Mouse (Mus musculus) embryonic facial prominence, embryonic 10.5 days (tissue): ENCODE results near the gene Gm15107. TPM values are rescaled to one million over a fixed set of nuclear protein-coding genes. Genes with fewer than 3 reads are reported as not detected.
"Not testable (repeated sequence)": the region's sequence is repeated elsewhere in the genome, so short reads cannot be mapped to it uniquely, and the experiment has no call there.

Experiments used
- DNase-seq: peaks from one replicate; pipeline ENCODE4 v3.0.0-alpha.2; 2017; ENCODE audit warnings: low spot score
- H3K27ac ChIP-seq: fragments of 300-500 bp; sonication (generic); replicated peaks from 2 replicates; pipeline ENCODE4 v1.5.1; 2016; ENCODE audit warnings: mild to moderate bottlenecking
- H3K27me3 ChIP-seq: fragments of 300-500 bp; sonication (generic); replicated peaks from 2 replicates; pipeline ENCODE4 v1.6.1; 2016; ENCODE audit warnings: low read depth, mild to moderate bottlenecking; ENCODE audit not compliant: poor library complexity, severe bottlenecking
- H3K36me3 ChIP-seq: fragments of 300-500 bp; sonication (generic); replicated peaks from 2 replicates; pipeline ENCODE4 v1.6.1; 2016; ENCODE audit warnings: mild to moderate bottlenecking, moderate library complexity
- H3K4me1 ChIP-seq: fragments of 300-500 bp; sonication (generic); 2 replicates; pipeline ENCODE4 v1.6.1; 2016
- H3K4me3 ChIP-seq: fragments of 300-500 bp; sonication (generic); 2 replicates; pipeline ENCODE4 v1.5.1; 2016; ENCODE audit warnings: mild to moderate bottlenecking, moderate library complexity
- H3K9me3 ChIP-seq: fragments of 300-500 bp; sonication (generic); 2 replicates; pipeline ENCODE4 v1.6.1; 2016; ENCODE audit warnings: mild to moderate bottlenecking
- WGBS: fragments of 180-500 bp; shearing (Covaris S2); methylation state at CpG from one replicate; pipeline ENCODE4 v1.1.7; 2016; 5-methylcytosine and 5-hydroxymethylcytosine counted together
- polyA plus RNA-seq: library from polyadenylated mRNA; unstranded; fragments of >200 nt; fragmentation: Nextera tagmentation; extraction: Ambion mirVana; gene quantifications from 2 replicates; pipeline ENCODE4 v1.2.1, GENCODE M21; 2016

Gene Gm15107
- polyA plus RNA-seq: not detected in 2 replicates

DNA sequence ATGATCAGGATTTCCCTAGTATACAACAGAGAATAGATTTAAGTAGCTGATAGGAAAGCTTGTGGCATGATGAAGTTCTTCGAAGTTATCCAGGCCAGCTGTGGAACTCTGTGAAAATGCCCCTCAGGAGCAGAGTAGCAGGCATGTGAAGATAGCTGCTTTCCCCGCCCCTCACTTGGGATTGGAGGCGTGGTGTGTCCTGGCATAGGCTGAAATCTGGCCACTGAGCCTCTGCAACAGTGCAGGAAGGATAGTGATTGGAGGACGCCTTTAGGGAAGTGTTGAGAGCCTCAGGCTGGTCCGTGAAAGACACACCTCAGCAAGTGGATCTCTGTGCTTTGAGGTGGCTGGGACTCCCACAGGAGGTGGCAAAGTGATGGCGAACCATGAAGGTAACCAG, at the start of gene Gm15107:
Gene Gm15107, plus strand, starts transcription at position 301 of the 400 bp plus-strand sequence.
- not testable (repeated sequence) for H3K4me3 ChIP-seq, DNase-seq, H3K27ac ChIP-seq, H3K4me1 ChIP-seq, H3K27me3 ChIP-seq, H3K9me3 ChIP-seq, H3K36me3 ChIP-seq
- WGBS: 93% methylated on average over 2 of the region's 6 CpGs

Other genes with a start within 250 kb of the Gm15107 start
- gene Gm15080, start 187.7 kb upstream of the Gm15107 start, polyA plus RNA-seq: not detected in 2 replicates